Mouse (Mus musculus): ENCODE data around the gene Mapk8ip3.

The Mapk8ip3 gene

DNA sequence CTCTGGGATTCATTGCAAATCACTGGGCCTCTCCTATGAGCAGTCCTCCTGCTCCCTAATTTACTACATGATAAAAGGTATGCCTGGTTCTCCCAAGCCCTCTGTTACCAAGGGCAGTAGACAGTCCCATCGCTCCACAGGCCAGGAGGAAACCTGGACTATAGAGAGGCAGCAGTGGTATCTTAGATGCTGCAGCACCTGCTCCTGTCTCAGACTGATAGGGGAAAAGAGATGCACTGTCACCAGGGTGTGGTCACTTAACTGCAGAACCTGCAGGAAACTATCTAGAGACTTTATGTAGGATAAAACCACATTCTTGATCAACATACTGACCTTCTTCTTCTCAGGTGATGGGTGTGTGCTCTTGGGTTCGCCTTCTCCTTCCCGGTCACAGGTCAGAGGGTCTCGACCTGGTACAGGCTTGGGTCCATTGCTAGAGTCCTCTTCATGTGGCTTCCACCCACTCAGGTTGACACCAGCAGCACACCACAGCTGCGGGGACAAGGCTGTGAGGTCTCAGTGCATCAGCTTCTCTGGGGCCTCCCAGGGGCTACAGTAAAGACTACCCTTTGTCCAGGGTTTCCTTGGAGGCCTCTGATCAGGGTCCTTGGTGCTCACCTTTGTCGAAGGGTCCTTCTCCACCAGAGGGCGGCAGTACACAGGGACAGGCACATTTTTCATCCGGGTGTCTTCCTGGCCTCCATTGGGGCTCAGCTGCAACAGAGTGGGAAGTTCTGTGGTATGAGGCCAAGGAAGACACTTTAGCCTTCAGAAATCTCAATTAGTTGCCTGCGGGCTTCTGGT, 33.9 kb downstream of the Mapk8ip3 start:
- DNase-seq (ENCODE audit: extremely low read depth, insufficient read length, low spot score), result no peak

DNA sequence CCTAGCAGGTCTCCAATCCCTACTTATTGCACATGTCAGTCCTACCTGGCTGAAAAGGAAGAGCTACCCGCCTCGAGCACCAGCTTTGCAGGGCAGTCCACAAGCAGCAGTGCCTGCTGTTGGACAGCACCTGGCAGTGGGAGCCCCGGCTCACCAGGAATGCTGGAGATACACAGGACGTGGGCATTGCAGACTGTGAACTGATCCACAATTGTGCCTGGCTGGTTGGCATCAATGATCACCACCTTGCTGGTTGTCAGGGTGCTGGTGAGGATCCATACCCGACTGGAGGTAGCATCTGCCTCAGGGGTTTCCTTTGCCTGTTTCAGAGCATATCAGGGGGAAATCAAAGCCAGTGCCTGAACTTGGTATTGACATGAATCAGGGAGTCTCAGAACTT, 34.7 kb downstream of the Mapk8ip3 start:
- DNase-seq (ENCODE audit: extremely low read depth, insufficient read length, low spot score), result no peak

DNA sequence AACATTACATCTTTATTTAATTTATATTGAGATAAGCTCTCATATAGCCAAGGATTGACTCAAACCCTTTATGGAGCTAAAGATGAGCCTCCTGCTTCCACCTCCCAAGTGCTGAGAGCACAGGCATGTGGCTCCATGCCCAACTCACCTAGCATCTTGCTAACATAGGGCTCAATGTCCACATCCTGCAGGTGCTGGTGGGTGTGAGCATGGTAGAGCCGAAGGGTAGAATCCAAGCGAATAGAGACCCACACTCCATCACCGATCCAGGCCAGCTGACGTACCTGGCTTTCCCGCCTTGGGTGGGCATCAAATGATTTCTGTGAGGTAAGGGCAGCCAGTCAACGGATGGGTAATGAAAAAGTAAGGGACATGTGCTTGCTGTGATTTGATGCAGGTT, 36.8 kb downstream of the Mapk8ip3 start:
- no peak for DNase-seq (ENCODE audit: extremely low read depth, insufficient read length, low spot score)

DNA sequence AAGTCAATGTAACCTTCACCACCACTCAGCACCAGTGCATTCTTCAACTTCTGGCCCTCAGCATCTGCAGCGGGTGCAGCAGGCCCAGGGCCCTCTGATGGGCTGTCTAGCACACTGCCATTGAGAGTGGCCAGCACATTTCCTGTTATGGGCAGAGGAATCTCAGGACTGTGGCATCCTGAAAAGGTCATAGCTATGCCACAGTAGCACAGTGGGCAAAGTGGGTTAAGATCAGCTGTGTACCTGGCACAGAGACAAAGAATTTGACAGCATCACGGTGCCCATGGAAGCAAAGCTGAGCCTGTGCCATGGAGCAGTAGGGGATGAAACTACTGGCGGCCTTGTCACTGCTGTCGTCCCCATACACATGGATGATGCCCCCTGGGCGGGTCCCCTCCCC, 37.6 kb downstream of the Mapk8ip3 start:
- DNase-seq (ENCODE audit: extremely low read depth, insufficient read length, low spot score), result no peak

DNA sequence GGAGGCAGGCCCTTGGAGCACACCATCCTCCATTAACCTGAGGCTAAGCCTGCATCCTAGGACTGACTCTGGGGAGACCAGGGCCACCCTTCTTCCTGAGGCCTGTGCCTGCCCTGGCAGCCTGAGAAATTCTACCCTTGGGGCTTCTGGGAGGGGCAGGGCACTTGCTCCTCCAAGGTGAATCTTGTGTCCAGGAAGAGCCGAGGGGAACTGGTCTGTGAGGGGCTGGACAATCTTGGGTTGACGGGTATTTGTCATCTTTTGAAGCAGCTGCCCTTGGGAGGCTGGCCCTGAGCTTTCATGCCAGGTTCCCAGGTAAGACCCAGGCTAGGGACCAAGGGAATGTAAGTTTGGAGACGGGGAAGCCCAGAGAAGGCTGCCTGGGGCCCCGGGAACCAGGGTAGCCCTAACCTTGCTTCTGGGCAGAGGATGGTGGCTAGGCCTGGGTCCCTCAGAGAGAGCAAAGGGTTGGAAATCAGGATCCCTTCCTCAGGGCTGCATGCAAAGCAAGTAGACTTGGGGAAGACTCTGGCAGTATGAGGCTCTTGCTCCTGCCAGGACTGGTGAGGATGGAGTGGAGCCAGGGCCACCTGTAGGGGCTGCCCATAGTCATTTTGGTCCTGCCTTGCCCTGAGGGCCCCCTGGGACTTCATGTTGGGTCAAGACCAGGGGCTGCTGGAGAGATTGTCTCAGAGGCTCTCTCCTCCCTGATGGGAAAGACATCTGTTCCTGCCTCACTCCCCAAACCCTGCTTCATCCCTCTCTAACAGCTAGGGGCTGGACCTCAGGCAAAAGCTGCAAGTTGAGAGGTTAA, 38.5 kb downstream of the Mapk8ip3 start:
- no peak for DNase-seq (ENCODE audit: extremely low read depth, insufficient read length, low spot score)

DNA sequence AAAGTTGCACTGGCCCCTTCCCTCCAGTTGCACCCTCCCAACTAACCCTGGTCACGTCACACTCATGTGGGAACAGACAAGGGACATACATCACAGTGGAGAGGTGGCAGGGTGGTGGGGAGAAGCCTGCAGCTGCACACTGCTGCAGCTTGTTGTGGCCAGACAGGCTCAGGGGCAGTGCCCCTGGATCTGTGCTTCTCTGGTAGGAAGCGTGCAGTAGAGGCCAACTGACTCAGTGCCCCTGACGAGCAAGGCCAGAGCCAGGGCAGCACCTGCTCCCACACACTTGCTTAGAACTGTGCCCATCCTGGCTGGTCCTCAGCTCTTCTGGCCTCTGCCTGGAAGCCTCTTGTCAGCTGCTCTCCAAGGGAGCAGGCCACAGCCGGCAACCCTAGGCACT, 39.2 kb downstream of the Mapk8ip3 start:
- DNase-seq (ENCODE audit: extremely low read depth, insufficient read length, low spot score), result no peak

DNA sequence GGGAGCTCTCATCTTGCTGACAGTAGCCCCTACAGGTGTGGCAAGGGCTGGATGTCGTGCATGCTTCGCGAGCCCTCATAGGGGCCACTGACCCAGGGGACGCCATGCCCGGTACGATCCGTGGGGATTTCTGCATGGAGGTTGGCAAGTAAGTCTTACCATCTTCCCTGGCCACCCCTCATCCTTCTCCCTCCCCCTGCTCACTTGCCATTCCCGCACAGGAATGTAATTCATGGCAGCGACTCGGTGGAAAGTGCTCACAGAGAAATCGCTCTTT, 39.8 kb downstream of the Mapk8ip3 start:
- no peak for DNase-seq (ENCODE audit: extremely low read depth, insufficient read length, low spot score)

DNA sequence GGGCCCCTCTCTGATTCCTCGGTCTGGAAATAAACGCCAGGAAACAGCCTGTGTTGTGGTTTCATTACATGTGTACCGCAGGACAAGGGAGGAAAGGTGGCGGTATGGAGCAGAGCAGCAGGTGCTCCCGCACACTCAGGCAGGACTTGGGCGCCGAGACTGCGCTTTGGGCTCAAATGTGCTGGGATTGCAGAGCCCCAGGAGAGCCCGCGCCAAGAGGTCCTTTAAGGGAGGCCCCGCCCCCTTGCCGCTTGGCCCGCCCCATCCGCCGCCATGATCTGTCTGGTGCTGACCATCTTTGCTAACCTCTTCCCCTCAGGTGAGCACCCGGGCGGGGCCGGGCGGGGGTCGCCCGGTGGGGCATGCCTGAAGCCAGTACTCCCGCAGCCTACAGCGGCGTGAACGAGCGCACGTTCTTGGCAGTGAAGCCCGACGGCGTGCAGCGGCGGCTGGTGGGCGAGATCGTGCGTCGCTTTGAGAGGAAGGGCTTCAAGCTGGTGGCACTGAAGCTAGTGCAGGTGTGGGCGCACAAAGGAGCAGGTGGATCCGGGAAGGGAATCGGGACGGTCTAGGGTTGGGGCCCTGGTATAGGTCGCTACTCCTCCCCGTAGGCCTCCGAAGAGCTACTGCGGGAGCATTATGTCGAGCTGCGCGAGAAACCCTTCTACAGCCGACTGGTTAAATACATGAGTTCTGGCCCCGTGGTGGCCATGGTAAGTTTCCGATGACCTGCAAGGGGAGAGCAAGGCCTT, 40.4 kb downstream of the Mapk8ip3 start, which contains the start of gene Nme3:
Gene Nme3, plus strand, starts transcription at position 260 of the 752 bp plus-strand sequence.
- DNase-seq (ENCODE audit: extremely low read depth, insufficient read length, low spot score), result peak; percentile 72

DNA sequence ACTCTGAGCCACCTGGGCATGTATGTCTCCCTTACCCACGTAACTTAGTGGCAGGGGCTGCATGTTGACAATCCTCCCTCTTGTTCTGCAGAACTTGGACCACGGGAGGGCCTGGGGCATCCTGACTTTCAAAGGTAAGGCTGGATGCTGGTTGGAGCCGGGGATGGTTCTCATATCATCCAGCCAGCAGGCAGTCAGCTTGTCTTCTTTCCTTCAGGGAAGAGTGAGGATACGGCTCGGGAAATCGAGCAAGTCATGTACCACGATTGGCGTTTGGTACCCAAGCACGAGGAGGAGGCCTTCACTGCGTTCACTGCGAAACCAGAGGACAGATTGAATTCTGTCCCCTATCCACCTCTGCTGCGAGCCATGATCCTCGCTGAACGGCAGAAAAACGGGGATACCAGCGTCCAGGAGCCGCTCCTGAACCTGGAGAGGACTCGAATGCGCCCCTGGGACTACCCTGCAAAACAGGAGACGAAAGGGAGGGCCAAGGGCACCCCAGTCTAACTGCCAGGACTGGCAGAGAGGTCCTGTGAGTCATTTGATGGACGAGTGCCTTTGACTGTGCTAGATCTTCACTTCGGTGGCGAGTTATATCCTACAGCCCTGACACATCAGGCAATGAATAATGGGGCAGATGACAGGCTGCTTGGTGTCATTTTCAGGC, 41.1 kb downstream of the Mapk8ip3 start:
- DNase-seq (ENCODE audit: extremely low read depth, insufficient read length, low spot score), result peak; percentile 62

DNA sequence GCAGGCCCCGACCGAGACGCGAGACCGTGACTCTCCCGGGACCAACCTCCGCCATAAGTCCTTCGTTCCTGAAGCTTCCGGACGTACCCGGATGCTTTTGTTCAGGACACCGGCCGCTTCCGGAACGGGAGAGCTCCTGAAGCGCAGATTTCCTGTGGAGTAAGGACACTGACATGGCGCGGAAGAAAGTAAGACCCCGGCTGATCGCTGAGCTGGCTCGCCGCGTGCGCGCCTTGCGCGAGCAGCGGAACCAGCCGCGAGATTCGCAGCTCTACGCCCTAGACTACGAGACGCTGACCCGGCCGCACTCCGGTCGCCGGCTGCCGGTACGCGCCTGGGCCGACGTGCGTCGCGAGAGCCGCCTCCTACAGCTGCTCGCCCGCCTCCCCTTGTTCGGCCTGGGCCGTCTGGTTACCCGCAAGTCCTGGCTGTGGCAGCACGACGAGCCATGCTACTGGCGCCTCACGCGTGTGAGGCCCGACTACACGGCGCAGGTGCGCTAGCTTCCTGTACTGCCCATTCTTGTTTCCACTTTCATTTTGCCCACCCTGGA, 41.7 kb downstream of the Mapk8ip3 start, which contains the start of the genes Eme2 and Mrps34:
Gene Eme2, minus strand, starts transcription at position 93 of the 553 bp plus-strand sequence.
Gene Mrps34, plus strand, starts transcription at position 122 of the 553 bp plus-strand sequence.
- peak; percentile 89 for DNase-seq (ENCODE audit: extremely low read depth, insufficient read length, low spot score)

DNA sequence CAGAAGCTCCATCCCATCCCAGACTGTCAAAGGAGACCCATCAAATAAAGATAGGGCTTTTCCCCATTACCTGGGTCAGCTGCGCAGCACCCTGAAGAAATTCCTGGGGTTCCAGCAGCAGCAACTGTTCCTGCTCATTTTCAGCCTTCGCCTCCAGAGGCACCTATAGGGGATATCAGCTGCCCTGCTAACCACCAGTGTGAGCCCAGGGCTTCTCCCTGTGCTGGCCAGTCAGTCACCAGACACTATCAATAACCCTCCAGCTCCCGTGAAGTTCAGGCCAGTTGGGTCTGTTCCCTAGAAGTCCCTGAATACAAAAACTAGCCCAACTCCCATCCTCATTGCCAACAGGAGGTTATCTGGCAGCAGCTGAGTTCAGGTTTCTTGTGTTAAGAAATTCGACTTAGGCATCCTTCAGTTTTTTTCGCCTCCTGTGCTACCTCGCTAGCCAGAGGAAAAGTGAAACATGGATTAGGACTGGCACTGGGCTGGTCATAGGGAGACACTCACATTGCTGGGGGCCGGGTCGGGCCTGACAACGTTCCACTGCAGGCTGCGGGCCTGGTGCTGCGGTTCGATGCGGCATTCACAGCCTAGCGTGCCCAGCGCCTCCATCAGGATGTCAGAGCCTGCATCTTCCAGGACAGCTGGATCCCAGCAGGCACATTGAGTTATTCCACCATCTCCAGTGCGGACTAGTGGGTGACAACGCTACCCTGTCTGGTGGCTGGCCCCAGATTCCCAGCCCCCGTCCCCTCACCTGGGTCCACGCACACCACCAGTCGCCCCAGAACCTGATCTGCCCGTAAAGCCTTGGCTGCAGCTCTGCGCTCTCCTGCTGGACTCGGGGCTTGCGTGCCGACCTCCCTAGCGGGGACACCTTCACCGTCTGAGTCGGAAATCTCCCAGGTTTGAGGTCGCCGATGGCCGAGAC, 42.4 kb downstream of the Mapk8ip3 start:
- DNase-seq (ENCODE audit: extremely low read depth, insufficient read length, low spot score), result no peak

DNA sequence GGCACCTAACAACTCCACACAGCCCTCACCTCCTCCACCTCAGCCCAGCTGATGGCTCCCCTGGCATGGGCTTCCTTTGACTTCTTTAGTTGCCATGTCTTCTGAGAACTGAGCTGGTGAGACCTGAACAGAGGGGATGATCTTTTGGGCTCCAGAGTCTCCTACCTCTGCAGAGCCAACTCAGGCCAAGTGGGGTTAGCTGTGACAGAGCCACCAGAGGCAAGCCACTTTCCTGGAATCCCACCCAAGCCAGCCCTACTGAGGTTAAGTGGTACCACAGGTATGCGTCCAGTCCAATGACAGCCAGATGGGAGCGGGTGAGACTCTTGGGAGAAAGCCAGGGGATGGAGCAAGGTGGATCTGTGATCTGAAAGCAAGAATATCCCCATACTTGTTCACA, 43.5 kb downstream of the Mapk8ip3 start:
- DNase-seq (ENCODE audit: extremely low read depth, insufficient read length, low spot score), result no peak

DNA sequence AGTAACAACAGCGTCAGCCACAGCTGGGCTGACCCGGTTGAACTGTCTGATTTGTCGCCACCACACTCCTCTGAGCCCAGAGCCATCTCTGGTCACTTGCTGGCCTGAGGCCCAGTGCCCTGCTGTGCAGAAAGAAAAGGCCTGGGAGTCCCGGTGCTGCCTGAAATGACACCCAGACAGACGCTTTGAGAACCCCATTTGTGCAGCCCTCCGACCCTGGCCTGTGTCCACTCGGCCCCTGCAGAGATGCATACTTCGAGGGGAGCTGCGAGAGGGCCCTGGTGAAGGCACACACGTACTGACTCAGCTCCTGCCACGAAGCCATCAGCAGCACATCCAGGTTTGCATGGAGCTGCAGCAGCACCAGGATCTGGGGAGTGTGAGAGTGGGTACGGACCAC, 44.0 kb downstream of the Mapk8ip3 start:
- no peak for DNase-seq (ENCODE audit: extremely low read depth, insufficient read length, low spot score)

DNA sequence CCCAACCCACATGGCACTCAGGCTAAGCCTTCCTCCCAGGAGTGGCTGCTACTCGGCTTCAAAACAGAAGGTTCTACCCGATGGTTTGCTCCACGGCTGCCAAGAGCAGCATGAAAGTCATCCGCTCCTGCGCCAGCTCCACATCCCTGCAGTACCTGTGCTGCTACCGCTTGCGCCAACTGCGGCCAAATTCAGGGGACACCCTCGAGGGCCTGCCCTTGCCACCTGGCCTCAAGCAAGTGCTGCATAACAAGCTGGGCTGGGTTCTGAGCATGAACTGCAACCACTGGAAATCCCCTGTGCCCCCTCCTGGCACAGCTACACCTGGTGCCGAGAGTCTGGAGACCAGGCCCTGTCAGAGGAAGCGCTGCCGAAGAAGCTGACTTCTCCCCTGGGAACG, 45.5 kb downstream of the Mapk8ip3 start:
- no peak for DNase-seq (ENCODE audit: extremely low read depth, insufficient read length, low spot score)

DNA sequence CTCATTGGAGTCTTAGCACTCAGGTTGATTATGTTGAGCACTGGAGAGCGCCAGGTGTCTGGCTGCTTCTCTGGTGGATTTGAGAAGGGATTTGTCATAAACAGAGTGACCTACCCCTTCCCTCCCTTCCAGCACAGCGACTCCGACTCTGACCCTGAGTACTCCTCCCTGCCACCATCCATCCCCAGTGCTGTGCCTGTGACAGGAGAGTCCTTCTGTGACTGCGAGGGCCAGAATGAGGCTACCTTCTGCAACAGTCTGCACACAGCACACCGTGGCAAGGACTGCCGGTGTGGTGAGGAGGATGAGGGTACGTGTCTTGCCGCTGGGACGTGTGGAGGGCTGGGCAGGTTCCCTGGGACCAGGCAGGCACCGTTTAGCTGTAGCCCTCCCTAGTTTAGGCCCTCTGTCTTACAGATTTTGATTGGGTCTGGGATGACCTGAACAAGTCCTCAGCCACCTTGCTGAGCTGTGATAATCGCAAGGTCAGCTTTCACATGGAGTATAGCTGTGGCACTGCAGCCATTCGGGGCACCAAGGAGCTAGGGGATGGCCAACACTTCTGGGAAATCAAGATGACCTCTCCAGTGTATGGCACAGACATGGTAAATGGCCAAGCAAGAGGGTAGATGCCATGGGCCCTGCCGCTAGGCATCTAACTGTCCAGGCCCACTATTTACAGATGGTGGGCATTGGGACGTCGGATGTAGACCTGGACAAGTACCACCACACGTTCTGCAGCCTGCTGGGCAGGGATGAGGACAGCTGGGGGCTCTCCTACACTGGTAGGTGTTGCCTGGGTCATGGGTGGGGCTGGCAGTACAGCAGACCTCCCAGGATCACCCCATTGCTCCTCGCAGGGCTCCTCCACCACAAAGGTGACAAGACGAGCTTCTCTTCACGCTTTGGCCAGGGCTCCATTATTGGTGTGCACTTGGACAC, 46.4 kb downstream of the Mapk8ip3 start:
- DNase-seq (ENCODE audit: extremely low read depth, insufficient read length, low spot score), result no peak

DNA sequence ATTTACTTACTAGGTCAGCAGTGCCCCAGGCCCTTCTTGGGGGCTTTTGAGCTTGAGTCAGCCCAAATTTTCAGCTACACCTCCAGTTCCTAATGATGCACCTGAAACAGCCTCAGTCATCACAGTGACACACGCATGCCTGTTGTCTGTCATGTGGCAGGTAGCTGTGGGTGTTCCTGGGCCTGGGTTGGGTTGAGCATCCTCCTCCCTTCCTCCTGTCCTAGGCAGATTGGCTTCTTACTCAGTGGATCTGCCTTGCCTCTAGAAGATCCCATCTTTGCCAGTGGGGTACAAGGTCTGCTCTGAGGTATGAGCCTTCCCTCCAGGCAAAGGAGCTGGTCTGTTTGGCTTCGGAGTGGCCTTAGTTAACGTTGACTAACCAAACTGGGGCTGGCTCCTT, 47.9 kb downstream of the Mapk8ip3 start:
- DNase-seq (ENCODE audit: extremely low read depth, insufficient read length, low spot score), result no peak

DNA sequence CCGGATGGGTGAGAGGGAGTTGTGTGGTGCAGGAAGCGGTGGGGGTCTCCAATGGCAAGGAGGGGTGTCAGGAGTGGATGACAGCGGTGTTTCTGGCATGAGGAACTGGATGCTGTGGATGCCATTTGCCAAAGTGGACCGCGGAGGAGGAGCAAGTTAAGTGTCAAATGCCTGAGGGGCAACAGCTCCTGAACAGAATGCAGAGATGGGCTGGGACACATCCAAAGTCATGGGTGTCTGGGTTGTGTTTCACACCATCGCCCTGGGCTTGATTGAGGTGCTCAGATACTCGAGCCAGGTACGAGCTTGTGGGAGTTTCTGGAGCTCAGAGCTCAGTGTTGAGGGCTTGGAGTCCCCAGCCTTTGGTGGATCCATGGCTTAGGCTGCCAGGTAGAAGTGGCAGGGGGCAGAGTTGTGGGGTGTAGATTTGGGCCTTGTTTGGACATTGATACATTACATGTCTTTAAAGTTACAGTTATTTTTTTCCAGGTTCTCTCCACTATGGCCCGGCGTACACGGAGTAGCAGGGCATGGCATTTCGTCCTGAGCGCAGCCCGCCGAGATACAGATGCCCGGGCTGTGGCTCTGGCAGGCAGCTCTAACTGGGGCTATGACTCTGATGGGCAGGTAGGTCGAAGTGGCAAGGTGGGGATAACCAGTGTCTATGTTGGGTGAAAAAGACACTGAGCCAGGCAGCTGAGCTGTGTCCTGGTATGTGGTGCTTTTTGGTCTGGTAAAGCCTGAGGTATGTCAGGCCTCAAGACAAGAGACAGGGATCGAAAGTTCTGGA, 49.3 kb downstream of the Mapk8ip3 start:
- DNase-seq (ENCODE audit: extremely low read depth, insufficient read length, low spot score), result no peak

DNA sequence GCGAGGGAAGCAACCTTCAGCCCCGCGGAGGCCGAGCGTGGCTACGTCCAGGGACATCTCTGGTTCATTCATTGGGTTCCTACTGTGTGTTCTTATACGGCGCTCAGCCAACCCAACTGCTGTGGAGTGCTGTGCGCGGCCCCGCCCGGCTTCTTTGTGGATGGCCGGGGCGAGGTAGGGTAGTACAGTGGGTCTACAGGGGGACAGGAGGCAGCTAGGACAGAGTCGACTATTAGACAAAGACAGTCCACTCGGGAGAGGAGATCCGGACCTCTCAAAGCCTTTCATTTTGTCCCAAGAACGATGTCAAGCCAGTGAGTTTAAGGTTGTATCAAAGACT, 49.9 kb downstream of the Mapk8ip3 start:
- no peak for DNase-seq (ENCODE audit: extremely low read depth, insufficient read length, low spot score)
